Mouse (Mus musculus) liver, embryonic 11.5 days (tissue): ENCODE measurements at regions not wholly inside any gene's neighbourhood (a gene's known extent, or its start where the extent isn't known, plus 50 kb on each side); places are given as distances from the start of the nearest gene placed in this dataset.

ENCODE experiments used
- ATAC-seq: fragments of 200-750 bp; cut with Nextera tagmentation; replicated peaks from 2 replicates; pipeline ENCODE4 v1.8.0; 2017; ENCODE audit warnings: moderate number of reproducible peaks, mild to moderate bottlenecking, moderate TSS enrichment, moderate library complexity; ENCODE audit not compliant: low FRiP score
- DNase-seq: peaks from one replicate; pipeline ENCODE4 v3.0.0-alpha.2; 2017; ENCODE audit warnings: low spot score
- H3K27ac ChIP-seq: fragments of 300-500 bp; sonication (generic); 2 replicates; pipeline ENCODE4 v1.5.1; 2014; ENCODE audit warnings: mild to moderate bottlenecking, low read depth, low read length, control low read depth
- H3K27me3 ChIP-seq: fragments of 300-500 bp; sonication (generic); replicated peaks from 2 replicates; pipeline ENCODE4 v1.6.1; 2014; ENCODE audit warnings: low read length, mixed read lengths; ENCODE audit not compliant: control insufficient read depth, insufficient read depth
- H3K36me3 ChIP-seq: fragments of 300-500 bp; sonication (generic); 2 replicates; pipeline ENCODE4 v1.6.1; 2014; ENCODE audit warnings: mild to moderate bottlenecking, low read length, moderate library complexity, mixed read lengths; ENCODE audit not compliant: control insufficient read depth, insufficient read depth
- H3K4me1 ChIP-seq: fragments of 300-500 bp; sonication (generic); replicated peaks from 2 replicates; pipeline ENCODE4 v1.6.1; 2014; ENCODE audit warnings: low read length, mixed read lengths; ENCODE audit not compliant: control insufficient read depth, insufficient read depth
- H3K4me2 ChIP-seq: fragments of 300-500 bp; sonication (generic); 2 replicates; pipeline ENCODE4 v1.6.1; 2014; ENCODE audit warnings: mild to moderate bottlenecking, control low read depth, moderate library complexity
- H3K4me3 ChIP-seq: fragments of 300-500 bp; sonication (generic); 2 replicates; pipeline ENCODE4 v1.5.1; 2014; ENCODE audit warnings: low read depth, low read length, control low read depth
- H3K9ac ChIP-seq: fragments of 300-500 bp; sonication (generic); 2 replicates; pipeline ENCODE4 v1.6.1; 2014; ENCODE audit warnings: low read depth, low read length, control low read depth
- H3K9me3 ChIP-seq: fragments of 300-500 bp; sonication (generic); 2 replicates; pipeline ENCODE4 v1.6.1; 2016; ENCODE audit warnings: low read length, inconsistent platforms, mixed read lengths; ENCODE audit not compliant: control insufficient read depth
- WGBS: fragments of 180-500 bp; shearing (Covaris S2); extraction: QIAGEN DNeasy Blood & Tissue Kit; methylation state at CpG from one replicate; pipeline ENCODE4 v1.1.7; 2014; 5-methylcytosine and 5-hydroxymethylcytosine counted together

- H3K4me2 ChIP-seq, result no peak overlapping the region
- H3K27me3 ChIP-seq, result no peaks in the 10 kb centered on the region
- ATAC-seq (no peak), DNase-seq (no peak)
- H3K36me3 ChIP-seq, result no peaks in the 10 kb centered on the region
- no peaks in the 10 kb centered on the region for H3K4me1 ChIP-seq
- no peak overlapping the region for H3K9ac ChIP-seq
- no peak overlapping the region for H3K4me3 ChIP-seq
- H3K9me3 ChIP-seq, result no peaks in the 10 kb centered on the region
- H3K27ac ChIP-seq, result no peak overlapping the region
- 77% methylated on average over 3 of the region's 3 CpGs for WGBS
These were observed 110.0 kb upstream of the Arhgef26 start for GRCm38 (mm10) chr3:62228156-62228555.

DNA sequence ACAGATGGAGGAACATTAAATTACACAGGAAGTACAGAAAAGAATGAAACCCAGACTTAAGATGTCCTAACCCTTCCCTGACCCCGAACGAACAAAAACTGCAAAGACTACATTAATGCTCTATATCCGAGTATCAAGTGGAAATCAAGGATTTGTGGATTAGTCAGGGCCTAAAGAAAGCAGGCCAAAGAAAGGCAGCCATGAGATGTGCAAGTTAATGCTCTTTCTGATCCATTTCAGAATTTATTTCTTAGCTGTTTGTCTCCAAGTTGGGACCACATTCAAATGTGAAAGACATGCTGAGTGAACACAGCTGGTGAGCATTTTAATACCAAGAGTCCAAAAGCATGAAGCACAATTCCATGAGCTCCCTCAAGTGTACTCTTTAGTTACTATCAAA, 97.1 kb upstream of the Arhgef26 start:
- no peak overlapping the region for H3K4me3 ChIP-seq
- H3K27ac ChIP-seq, result no peak overlapping the region
- H3K36me3 ChIP-seq, result no peaks in the 10 kb centered on the region
- H3K9me3 ChIP-seq, result no peaks in the 10 kb centered on the region
- no peaks in the 10 kb centered on the region for H3K4me1 ChIP-seq
- DNase-seq (no peak), ATAC-seq (no peak)
- 85% methylated on average over 3 of the region's 3 CpGs for WGBS
- no peak overlapping the region for H3K9ac ChIP-seq
- H3K27me3 ChIP-seq, result no peaks in the 10 kb centered on the region
- no peak overlapping the region for H3K4me2 ChIP-seq

- Histone ChIP-seq H3K36me3 (no peaks in the 10 kb centered on the region), H3K9me3 (no peaks in the 10 kb centered on the region), H3K27ac (no peak overlapping the region), H3K9ac (no peak overlapping the region), H3K27me3 (no peaks in the 10 kb centered on the region), H3K4me1 (no peaks in the 10 kb centered on the region), H3K4me2 (no peak overlapping the region), H3K4me3 (no peak overlapping the region)
- no peak for DNase-seq
- ATAC-seq, result no peak
- WGBS, result 77% methylated on average over 4 of the region's 4 CpGs
These were observed 66.4 kb upstream of the Arhgef26 start for GRCm38 (mm10) chr3:62271703-62272102.

GRCm38 (mm10) chr3:62278279-62278678, 59.9 kb upstream of the Arhgef26 start:
- DNase-seq (no peak), ATAC-seq (no peak)
- H3K9ac ChIP-seq, result no peak overlapping the region
- no peaks in the 10 kb centered on the region for H3K27me3 ChIP-seq
- H3K4me3 ChIP-seq, result no peak overlapping the region
- no peak overlapping the region for H3K4me2 ChIP-seq
- H3K27ac ChIP-seq, result no peak overlapping the region
- H3K4me1 ChIP-seq, result no peaks in the 10 kb centered on the region
- H3K36me3 ChIP-seq, result no peaks in the 10 kb centered on the region
- 61% methylated on average over 3 of the region's 3 CpGs for WGBS
- H3K9me3 ChIP-seq, result no peaks in the 10 kb centered on the region

DNA sequence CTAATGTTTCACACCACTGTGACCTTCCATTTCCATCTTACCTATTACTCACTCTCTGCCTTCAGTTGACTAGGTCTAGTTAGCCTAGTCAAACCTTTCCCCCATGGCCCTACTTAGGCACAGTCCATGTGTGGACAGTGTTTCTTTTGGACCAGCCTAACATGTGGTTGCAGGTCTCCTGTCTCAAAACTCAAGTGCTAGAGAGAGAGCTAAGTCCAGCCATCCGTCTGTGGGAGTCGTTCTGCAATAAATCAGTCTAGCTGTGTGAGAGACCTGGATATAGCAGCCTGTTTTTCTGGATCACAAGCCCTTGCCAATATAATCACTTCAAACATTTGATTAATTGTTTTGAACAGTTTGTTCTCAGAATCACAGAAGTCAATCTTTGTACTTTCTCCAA, 57.2 kb upstream of the Arhgef26 start:
- H3K36me3 ChIP-seq, result no peaks in the 10 kb centered on the region
- H3K9me3 ChIP-seq, result no peaks in the 10 kb centered on the region
- H3K4me2 ChIP-seq, result no peak overlapping the region
- no peaks in the 10 kb centered on the region for H3K27me3 ChIP-seq
- H3K4me1 ChIP-seq, result no peaks in the 10 kb centered on the region
- DNase-seq, result no peak
- H3K9ac ChIP-seq, result no peak overlapping the region
- H3K27ac ChIP-seq, result no peak overlapping the region
- WGBS, result 68% methylated on average over 2 of the region's 2 CpGs
- ATAC-seq, result no peak
- H3K4me3 ChIP-seq, result no peak overlapping the region
